Mouse (Mus musculus) lung, embryonic 16.5 days (tissue): ENCODE results near the gene Psmd6. TPM values are rescaled to one million over a fixed set of nuclear protein-coding genes. Genes with fewer than 3 reads are reported as not detected.
A peak's percentile ranks its signal among the peaks of the same experiment; 100 is the strongest.

Experiments used
- ATAC-seq: fragments of 200-750 bp; cut with Nextera tagmentation; 2 replicates; pipeline ENCODE4 v1.8.0; 2017; ENCODE audit warnings: low read depth, mild to moderate bottlenecking, moderate library complexity
- H3K27ac ChIP-seq: fragments of 300-500 bp; sonication (generic); 2 replicates; pipeline ENCODE4 v1.5.1; 2014; ENCODE audit warnings: mild to moderate bottlenecking, control low read depth, low read length
- H3K27me3 ChIP-seq: fragments of 300-500 bp; sonication (generic); 2 replicates; pipeline ENCODE4 v1.6.1; 2014; ENCODE audit warnings: low read depth, low read length, mixed read lengths; ENCODE audit not compliant: control insufficient read depth, insufficient read depth
- H3K36me3 ChIP-seq: fragments of 300-500 bp; sonication (generic); 2 replicates; pipeline ENCODE4 v1.6.1; 2014; ENCODE audit warnings: low read length; ENCODE audit not compliant: control insufficient read depth, insufficient read depth
- H3K4me1 ChIP-seq: fragments of 300-500 bp; sonication (generic); replicated peaks from 2 replicates; pipeline ENCODE4 v1.6.1; 2014; ENCODE audit warnings: low read length, mixed read lengths; ENCODE audit not compliant: control insufficient read depth, insufficient read depth
- H3K4me2 ChIP-seq: fragments of 300-500 bp; sonication (generic); 2 replicates; pipeline ENCODE4 v1.6.1; 2014; ENCODE audit warnings: low read depth, low read length, control low read depth
- H3K4me3 ChIP-seq: fragments of 300-500 bp; sonication (generic); 2 replicates; pipeline ENCODE4 v1.5.1; 2014; ENCODE audit warnings: mild to moderate bottlenecking, low read length, control low read depth
- H3K9ac ChIP-seq: fragments of 300-500 bp; sonication (generic); 2 replicates; pipeline ENCODE4 v1.6.1; 2014; ENCODE audit warnings: low read length, control low read depth
- H3K9me3 ChIP-seq: fragments of 300-500 bp; sonication (generic); 2 replicates; pipeline ENCODE4 v1.6.1; 2016; ENCODE audit warnings: low read length; ENCODE audit not compliant: control insufficient read depth
- WGBS: fragments of 180-500 bp; shearing (Covaris S2); extraction: QIAGEN DNeasy Blood & Tissue Kit; methylation state at CpG from one replicate; pipeline ENCODE4 v1.1.7; 2014; 5-methylcytosine and 5-hydroxymethylcytosine counted together
- polyA plus RNA-seq: library from polyadenylated mRNA; unstranded; fragments of >200 nt; fragmentation: Nextera tagmentation; extraction: Ambion mirVana; gene quantifications from 2 replicates; pipeline ENCODE4 v1.2.1, GENCODE M21; 2015

Gene Psmd6
- polyA plus RNA-seq, 1 experiment from 2014 or later, result 209 TPM

- Histone ChIP-seq H3K36me3 (peaks cover 4% of the 10 kb centered on the region; the same call in 1 of the 2 replicates), H3K27ac (no peak overlapping the region), H3K9me3 (no peaks in the 10 kb centered on the region), H3K4me2 (no peak overlapping the region), H3K27me3 (no peaks in the 10 kb centered on the region), H3K4me3 (no peak overlapping the region), H3K9ac (no peak overlapping the region), H3K4me1 (no peaks in the 10 kb centered on the region)
- 79% methylated on average over 9 of the region's 9 CpGs for WGBS
- no peak for ATAC-seq
Observed at GRCm38 (mm10) chr14:14088016-14088791, 32.6 kb downstream of the Psmd6 start.

DNA sequence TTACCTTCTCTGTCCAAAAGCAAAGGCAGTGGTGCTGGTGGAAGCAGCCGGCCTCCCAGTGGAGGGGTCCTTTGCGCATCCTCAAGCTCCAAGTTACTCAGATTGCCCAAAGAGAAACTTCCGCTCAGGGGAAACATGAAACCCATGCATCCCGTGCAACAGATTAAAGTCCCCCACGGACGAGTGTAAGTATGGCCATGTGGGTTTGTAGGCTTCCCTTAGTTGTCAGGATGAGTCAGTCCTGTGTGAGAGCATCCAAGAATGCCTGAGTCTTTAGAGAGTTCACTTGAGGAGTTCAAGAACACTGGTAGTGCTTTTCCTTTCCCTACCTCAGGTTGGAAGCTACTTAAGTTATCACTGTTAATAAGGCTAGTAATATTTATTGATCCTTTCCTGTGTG, 33.4 kb downstream of the Psmd6 start:
- H3K27me3 ChIP-seq, result no peaks in the 10 kb centered on the region
- no peak overlapping the region for H3K9ac ChIP-seq
- H3K4me3 ChIP-seq, result no peak overlapping the region
- 77% methylated on average over 6 of the region's 6 CpGs for WGBS
- H3K27ac ChIP-seq, result no peak overlapping the region
- no peak overlapping the region for H3K4me2 ChIP-seq
- H3K9me3 ChIP-seq, result no peaks in the 10 kb centered on the region
- no peaks in the 10 kb centered on the region for H3K4me1 ChIP-seq
- peaks cover 4% of the 10 kb centered on the region; the same call in 1 of the 2 replicates for H3K36me3 ChIP-seq
- ATAC-seq, result no peak

DNA sequence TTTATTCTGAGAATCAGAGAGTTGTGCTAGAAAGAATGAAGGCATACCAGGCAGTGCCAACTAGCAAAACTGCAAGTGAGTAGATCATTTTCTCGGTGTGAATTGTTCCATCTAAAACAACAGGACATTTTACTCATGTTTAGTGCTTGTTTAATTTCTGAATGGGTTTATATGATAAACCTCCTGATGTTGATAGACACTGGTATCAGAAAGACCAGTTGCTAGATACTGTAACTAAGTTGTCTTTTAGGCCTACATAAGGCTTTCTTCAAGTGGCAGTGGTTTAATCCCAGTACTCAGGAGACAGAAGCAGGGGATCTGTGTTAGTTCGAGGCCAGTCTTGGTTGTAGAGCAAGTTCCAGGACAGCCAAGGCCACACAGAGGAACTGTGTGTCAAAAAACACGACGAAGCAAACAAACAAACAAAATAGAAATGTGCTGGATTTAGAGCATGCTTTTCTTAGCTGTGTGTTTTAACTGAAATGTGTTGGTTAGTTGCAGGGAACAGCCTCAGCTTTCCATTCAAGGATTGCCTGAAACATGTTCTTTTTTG, 34.0 kb downstream of the Psmd6 start:
- Histone ChIP-seq H3K9me3 (no peaks in the 10 kb centered on the region), H3K27me3 (no peaks in the 10 kb centered on the region), H3K9ac (no peak overlapping the region), H3K27ac (no peak overlapping the region), H3K4me2 (no peak overlapping the region), H3K4me3 (no peak overlapping the region), H3K36me3 (peaks cover 4% of the 10 kb centered on the region; the same call in 1 of the 2 replicates), H3K4me1 (no peaks in the 10 kb centered on the region)
- no peak for ATAC-seq
- 85% methylated on average over 4 of the region's 4 CpGs for WGBS

- Histone ChIP-seq H3K27me3 (no peaks in the 10 kb centered on the region), H3K36me3 (no peaks in the 10 kb centered on the region), H3K4me2 (no peak overlapping the region), H3K4me1 (no peaks in the 10 kb centered on the region), H3K9ac (no peak overlapping the region), H3K27ac (no peak overlapping the region), H3K4me3 (no peak overlapping the region), H3K9me3 (no peaks in the 10 kb centered on the region)
- WGBS, result 79% methylated on average over 8 of the region's 8 CpGs
- ATAC-seq, result no peak
Observed at GRCm38 (mm10) chr14:14083811-14084210, 37.0 kb downstream of the Psmd6 start.

DNA sequence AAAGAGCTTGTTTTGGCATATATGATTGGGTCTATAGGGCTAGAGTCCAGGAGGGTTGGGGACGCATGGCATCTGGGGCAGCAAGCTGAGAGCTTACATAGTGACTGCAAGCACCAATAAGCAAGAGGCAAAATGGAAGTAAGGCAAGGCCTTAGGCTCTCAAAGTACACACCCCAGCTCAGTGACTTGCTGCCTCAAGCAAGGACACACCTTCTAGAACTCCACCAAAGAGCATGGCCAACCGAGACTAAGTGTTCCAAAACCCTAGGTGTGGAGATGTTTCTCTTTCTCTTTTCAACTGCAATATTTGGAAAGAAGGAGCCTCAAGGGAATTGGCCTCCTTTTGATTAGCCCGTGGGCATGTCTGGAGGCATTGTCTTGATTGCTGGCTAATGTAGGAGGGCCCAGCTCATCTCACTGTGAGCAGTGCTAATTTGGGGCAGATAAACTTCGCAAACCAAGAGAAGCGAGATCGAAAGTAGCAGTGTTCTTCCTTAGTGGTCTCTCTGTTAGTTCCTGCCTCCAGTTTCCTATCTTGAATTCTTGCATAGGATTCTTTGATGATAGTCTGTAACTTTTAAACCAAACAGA, 40.1 kb downstream of the Psmd6 start:
- H3K36me3 ChIP-seq, result no peaks in the 10 kb centered on the region
- H3K4me3 ChIP-seq, result no peak overlapping the region
- H3K4me2 ChIP-seq, result no peak overlapping the region
- no peak overlapping the region for H3K27ac ChIP-seq
- no peaks in the 10 kb centered on the region for H3K9me3 ChIP-seq
- 92% methylated on average over 6 of the region's 6 CpGs for WGBS
- H3K4me1 ChIP-seq, result no peaks in the 10 kb centered on the region
- no peaks in the 10 kb centered on the region for H3K27me3 ChIP-seq
- H3K9ac ChIP-seq, result no peak overlapping the region
- no peak for ATAC-seq

DNA sequence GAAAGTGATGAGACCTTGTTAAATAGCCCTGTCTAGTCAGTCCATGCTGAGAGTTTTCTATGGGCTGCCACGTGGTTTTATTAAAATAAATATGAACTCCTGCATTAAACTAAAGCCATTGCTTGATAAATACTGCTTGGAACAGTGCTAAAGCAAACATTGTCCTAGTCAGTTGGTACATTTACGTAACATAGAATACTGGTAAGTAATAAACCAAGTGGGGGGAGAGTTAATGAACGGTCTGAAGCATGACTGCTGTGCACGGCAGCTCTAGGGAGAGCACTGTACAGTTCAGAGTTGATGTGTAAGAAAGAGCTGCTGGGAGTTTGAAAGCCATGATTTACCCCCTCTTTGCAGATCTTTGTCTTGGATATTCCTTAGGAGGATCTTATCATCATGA, 49.3 kb downstream of the Psmd6 start:
- H3K4me2 ChIP-seq, result no peak overlapping the region
- WGBS, result 40% methylated on average over 4 of the region's 4 CpGs
- no peaks in the 10 kb centered on the region; the same call in 1 of the 2 replicates for H3K36me3 ChIP-seq
- H3K27ac ChIP-seq, result no peak overlapping the region
- H3K9ac ChIP-seq, result no peak overlapping the region
- no peaks in the 10 kb centered on the region for H3K9me3 ChIP-seq
- ATAC-seq, result 0 out of 2 replicates have a peak, but pooled peaks have one; percentile 26
- no peak overlapping the region for H3K4me3 ChIP-seq
- no peaks in the 10 kb centered on the region for H3K27me3 ChIP-seq
- H3K4me1 ChIP-seq, result peaks cover 21% of the 10 kb centered on the region

GRCm38 (mm10) chr14:14070541-14071315, 50.1 kb downstream of the Psmd6 start:
- Histone ChIP-seq H3K4me1 (peaks cover 21% of the 10 kb centered on the region), H3K4me3 (no peak overlapping the region), H3K9ac (no peak overlapping the region), H3K27ac (no peak overlapping the region; the same call in 1 of the 2 replicates), H3K4me2 (no peak overlapping the region), H3K36me3 (no peaks in the 10 kb centered on the region; the same call in 1 of the 2 replicates), H3K27me3 (no peaks in the 10 kb centered on the region), H3K9me3 (no peaks in the 10 kb centered on the region)
- ATAC-seq, result no peak
- WGBS, result 38% methylated on average over 6 of the region's 6 CpGs

GRCm38 (mm10) chr14:14068553-14068952, 52.2 kb downstream of the Psmd6 start:
- peak overlapping the region; percentile 85 for H3K27ac ChIP-seq
- no peaks in the 10 kb centered on the region for H3K9me3 ChIP-seq
- H3K4me3 ChIP-seq, result no peak overlapping the region
- peaks cover 34% of the 10 kb centered on the region for H3K4me1 ChIP-seq
- ATAC-seq, result no peak
- no peak overlapping the region for H3K4me2 ChIP-seq
- no peaks in the 10 kb centered on the region for H3K36me3 ChIP-seq
- no peak overlapping the region for H3K9ac ChIP-seq
- no peaks in the 10 kb centered on the region for H3K27me3 ChIP-seq
- 38% methylated on average over 3 of the region's 3 CpGs for WGBS
